ENCODE assay signal across 8 mouse cellular contexts in the genomic region with DNA sequence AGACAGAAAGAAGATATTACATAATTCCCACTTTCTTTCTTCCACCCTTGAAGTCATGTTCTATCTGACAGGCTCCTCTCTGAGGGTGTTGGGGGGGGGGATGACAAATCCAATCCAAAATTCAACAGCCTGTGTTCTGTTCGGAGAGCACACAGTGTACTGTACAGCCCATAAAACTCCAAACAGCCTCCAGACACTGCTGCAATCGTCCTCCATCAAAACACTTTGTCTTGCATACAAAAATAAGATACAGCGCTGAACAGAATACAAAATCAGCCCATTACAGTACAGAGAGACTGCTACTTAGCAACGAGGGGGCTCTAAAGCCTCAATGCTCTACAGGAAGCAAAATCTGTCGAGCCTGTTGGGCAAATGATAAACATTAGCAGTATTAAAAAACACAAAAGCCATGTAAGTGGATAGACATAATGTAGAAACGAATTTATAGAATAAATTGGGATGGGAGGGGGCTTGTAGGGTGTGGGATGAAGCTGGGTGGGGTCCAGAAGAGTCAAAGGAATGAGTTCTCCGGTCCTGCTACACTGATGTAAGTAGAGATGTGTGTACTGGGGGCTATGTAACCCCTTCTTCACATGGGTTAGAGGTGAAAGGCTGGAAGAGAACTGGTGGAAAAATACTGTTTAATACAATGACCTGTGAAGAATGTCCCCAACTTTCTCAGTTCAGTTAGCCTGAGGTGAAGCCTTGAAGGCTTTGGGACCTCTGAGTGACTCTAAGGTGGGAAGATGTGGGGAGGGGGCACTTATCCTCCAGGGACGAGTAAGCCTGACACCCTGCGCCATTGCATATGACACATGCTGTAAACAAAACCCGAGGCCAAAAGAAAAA.
DNase-seq lines count a peak whose midpoint lies in the region; ATAC-seq and TF ChIP-seq lines count a peak whose summit lies in the region.

No protein-coding gene starts in this region.

- H3K4me1 ChIP-seq in forebrain, postnatal 0 days (ENCODE audit: insufficient read depth): peaks cover 37% of the 10 kb centered on the region
- H3K4me1 ChIP-seq in liver, embryonic 11.5 days (replicated peaks; ENCODE audit: control insufficient read depth, insufficient read depth, low read length): peaks cover 5% of the 10 kb centered on the region; the same call in 1 of the 2 replicates

- no peak for TF ChIP-seq CTCF in forebrain, postnatal 0 days (IDR thresholded peaks at IDR 0.05; ENCODE audit: low read depth)

- H3K4me3 ChIP-seq in forebrain, postnatal 0 days (ENCODE audit: low read depth, low read length): no peak overlapping the region
- no peak overlapping the region for H3K4me3 ChIP-seq in liver, embryonic 11.5 days (ENCODE audit: low read depth, low read length)

- DNase-seq in heart, adult 18-20 months: peak; percentile 75 to 83
- no peak for DNase-seq in heart, postnatal 4 days
- DNase-seq in adipocyte (ENCODE audit: low spot score): peak; percentile 74
- DNase-seq in forebrain, postnatal 0 days: peak; percentile 73
- DNase-seq in left cerebral cortex, adult 9 months (ENCODE audit: low spot score in 2 of 2): peak; percentile 60 to 73
- peak; percentile 53 for DNase-seq in right cerebral cortex, postnatal 25 days
- no peak for DNase-seq in liver, embryonic 11.5 days (ENCODE audit: low spot score)
- no peak for DNase-seq in retina, embryonic 14.5 days (ENCODE audit: low spot score)

- peak overlapping the region; percentile 34 for H3K4me2 ChIP-seq in forebrain, postnatal 0 days (ENCODE audit: low read depth)
- no peak overlapping the region for H3K4me2 ChIP-seq in liver, embryonic 11.5 days

- WGBS in forebrain, postnatal 0 days: 6% methylated on average over 10 of the region's 10 CpGs
- 65% methylated on average over 10 of the region's 10 CpGs for WGBS in liver, embryonic 11.5 days

- H3K27me3 ChIP-seq in forebrain, postnatal 0 days (ENCODE audit: insufficient read depth, low read length): no peaks in the 10 kb centered on the region; the same call in 1 of the 2 replicates
- no peaks in the 10 kb centered on the region for H3K27me3 ChIP-seq in liver, embryonic 11.5 days (replicated peaks; ENCODE audit: control insufficient read depth, insufficient read depth, low read length)

- no peaks in the 10 kb centered on the region for H3K36me3 ChIP-seq in forebrain, postnatal 0 days (ENCODE audit: insufficient read depth)
- no peaks in the 10 kb centered on the region for H3K36me3 ChIP-seq in liver, embryonic 11.5 days (ENCODE audit: control insufficient read depth, insufficient read depth, low read length)

- H3K9ac ChIP-seq in forebrain, postnatal 0 days: 0 out of 2 replicates have a peak overlapping the region, but pooled peaks have one; percentile 25
- no peak overlapping the region for H3K9ac ChIP-seq in liver, embryonic 11.5 days (ENCODE audit: low read depth, low read length)

- ATAC-seq in forebrain, postnatal 0 days: peak; percentile 82
- no peak for ATAC-seq in liver, embryonic 11.5 days (replicated peaks; ENCODE audit: low FRiP score)

- H3K27ac ChIP-seq in forebrain, postnatal 0 days (ENCODE audit: low read depth, low read length): peak overlapping the region; percentile 82
- H3K27ac ChIP-seq in liver, embryonic 11.5 days (ENCODE audit: low read depth, low read length): no peak overlapping the region

- no peaks in the 10 kb centered on the region for H3K9me3 ChIP-seq in forebrain, postnatal 0 days (ENCODE audit: low read length)
- no peaks in the 10 kb centered on the region for H3K9me3 ChIP-seq in liver, embryonic 11.5 days (ENCODE audit: control insufficient read depth, low read length)

Comparison
In these comparisons a context has a peak if more than half of its experiments do, and no peak if none do; other contexts are left out.
1. DNase-seq: peak in heart, adult 18-20 months (2 of 2), adipocyte (single experiment), forebrain, postnatal 0 days (single experiment), left cerebral cortex, adult 9 months (2 of 2) and right cerebral cortex, postnatal 25 days (single experiment); none in heart, postnatal 4 days (single experiment), liver, embryonic 11.5 days (single experiment) and retina, embryonic 14.5 days (single experiment).